Mouse (Mus musculus) heart, embryonic 10.5 days (tissue): ENCODE measurements around the gene Trub1. TPM values are rescaled to one million over a fixed set of nuclear protein-coding genes. Genes with fewer than 3 reads are reported as not detected.

ENCODE experiments used
- polyA plus RNA-seq: library from polyadenylated mRNA; unstranded; fragments of >200 nt; fragmentation: Nextera tagmentation; extraction: Ambion mirVana; gene quantifications from 2 replicates; pipeline ENCODE4 v1.2.1, GENCODE M21; 2016

The Trub1 gene
- polyA plus RNA-seq, 1 experiment from 2014 or later: 21.5 TPM

Other genes with a start within 250 kb of the Trub1 start
- gene Ablim1, start 138.0 kb upstream of the Trub1 start, polyA plus RNA-seq: 41.9 and 60.6 TPM in 2 replicates
- 11.2 and 11.8 TPM in 2 replicates for gene Fam160b1, start 92.2 kb upstream of the Trub1 start, polyA plus RNA-seq
- gene Atrnl1, start 158.1 kb downstream of the Trub1 start, polyA plus RNA-seq: 3.2 and 5.1 TPM in 2 replicates